Mouse (Mus musculus) megakaryocyte progenitor cell, adult 5-6 weeks (primary cell): ENCODE results near the gene Anxa7. TPM values are rescaled to one million over a fixed set of nuclear protein-coding genes. Genes with fewer than 3 reads are reported as not detected.

ENCODE experiments used
- ATAC-seq: replicated peaks from 2 replicates; pipeline ENCODE4 v1.8.0; 2016; ENCODE audit warnings: mild to moderate bottlenecking, moderate TSS enrichment, inconsistent platforms; ENCODE audit not compliant: poor library complexity
- total RNA-seq, 2 experiments: library from RNA; stranded (forward) in 1 of 2; stranded (reverse) in 1 of 2; fragments of 157-497, 149-512 nt in 1 of 2; fragments of 200-1000 nt in 1 of 2; gene quantifications; 2 replicates each; pipeline versions ENCODE4 v1.2.3 to v1.2.4; 2015 to 2017

The Anxa7 gene
- total RNA-seq (2015) (52.6 and 56.2 TPM in 2 replicates), total RNA-seq (2017) (56.4 and 63.0 TPM in 2 replicates)

GRCm38 (mm10) chr14:20479291-20480194 lies at the start of gene Anxa7:
Gene Anxa7 (minus strand): TSS chr14:20480133.
- ATAC-seq: peak; percentile 81

GRCm38 (mm10) chr14:20529643-20530042 lies 49.7 kb upstream of the Anxa7 start:
- ATAC-seq: no peak

- no peak for ATAC-seq
Measured at GRCm38 (mm10) chr14:20520179-20520578, 40.2 kb upstream of the Anxa7 start.

GRCm38 (mm10) chr14:20508424-20508823 lies 28.5 kb upstream of the Anxa7 start:
- peak; percentile 65 for ATAC-seq

GRCm38 (mm10) chr14:20502966-20503365 lies 23.0 kb upstream of the Anxa7 start:
- peak; percentile 70 for ATAC-seq

GRCm38 (mm10) chr14:20499982-20500381 lies 20.0 kb upstream of the Anxa7 start:
- ATAC-seq: no peak

DNA sequence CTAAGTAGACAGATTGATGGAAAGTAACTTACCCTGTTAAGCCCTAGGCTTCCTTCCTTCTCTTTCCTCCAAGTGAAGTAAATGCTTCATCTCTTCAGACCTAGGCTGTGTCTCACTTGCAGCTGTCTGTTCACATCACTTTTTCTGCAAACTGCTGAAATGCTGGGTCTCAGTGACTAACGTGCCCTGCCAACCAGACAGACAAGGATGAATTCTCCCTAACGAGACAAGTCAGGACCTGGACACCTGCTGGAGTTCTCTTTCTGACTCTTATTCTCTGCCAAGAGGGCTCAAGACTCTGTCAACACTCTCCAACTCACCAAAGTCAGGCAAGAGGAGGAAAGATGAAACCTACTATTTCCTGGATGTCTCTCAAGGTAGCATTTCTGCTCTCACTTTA lies 16.7 kb upstream of the Anxa7 start, which contains the start of gene Mss51:
TSS of gene Mss51 (minus strand) at position 299 of the 400 bp plus-strand sequence.
- no peak for ATAC-seq

GRCm38 (mm10) chr14:20486031-20486430 lies 6.1 kb upstream of the Anxa7 start:
- ATAC-seq: no peak

GRCm38 (mm10) chr14:20482051-20482751 lies 2.3 kb upstream of the Anxa7 start:
- no peak for ATAC-seq

GRCm38 (mm10) chr14:20481211-20481610 lies 1.3 kb upstream of the Anxa7 start:
- peak; percentile 62 for ATAC-seq

- no peak for ATAC-seq
Measured at GRCm38 (mm10) chr14:20480195-20480579, 254 bp upstream of the Anxa7 start.

GRCm38 (mm10) chr14:20478801-20479200 lies 1.1 kb downstream of the Anxa7 start:
- ATAC-seq: peak; percentile 65

DNA sequence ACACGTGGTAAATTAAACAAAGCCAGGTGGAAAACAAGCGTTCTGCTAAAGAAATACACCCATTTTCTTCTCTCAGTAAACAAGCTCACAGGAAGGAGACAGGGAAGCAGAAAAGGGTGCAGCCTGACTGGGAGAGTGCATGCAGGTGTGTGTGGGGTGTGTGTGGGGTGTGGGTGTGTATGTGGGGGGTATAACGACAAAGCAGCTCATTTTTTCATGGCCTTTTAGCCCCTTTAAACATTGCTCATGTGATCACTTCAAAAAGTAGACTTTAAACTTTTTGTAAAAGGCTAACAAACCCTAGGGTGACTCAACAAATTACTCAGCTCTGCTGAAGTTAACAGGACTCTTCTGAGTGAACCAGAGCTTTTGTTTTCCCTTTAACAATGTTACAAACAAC lies 1.5 kb downstream of the Anxa7 start:
- ATAC-seq: 0 out of 2 replicates have a peak, but pooled peaks have one; percentile 0

DNA sequence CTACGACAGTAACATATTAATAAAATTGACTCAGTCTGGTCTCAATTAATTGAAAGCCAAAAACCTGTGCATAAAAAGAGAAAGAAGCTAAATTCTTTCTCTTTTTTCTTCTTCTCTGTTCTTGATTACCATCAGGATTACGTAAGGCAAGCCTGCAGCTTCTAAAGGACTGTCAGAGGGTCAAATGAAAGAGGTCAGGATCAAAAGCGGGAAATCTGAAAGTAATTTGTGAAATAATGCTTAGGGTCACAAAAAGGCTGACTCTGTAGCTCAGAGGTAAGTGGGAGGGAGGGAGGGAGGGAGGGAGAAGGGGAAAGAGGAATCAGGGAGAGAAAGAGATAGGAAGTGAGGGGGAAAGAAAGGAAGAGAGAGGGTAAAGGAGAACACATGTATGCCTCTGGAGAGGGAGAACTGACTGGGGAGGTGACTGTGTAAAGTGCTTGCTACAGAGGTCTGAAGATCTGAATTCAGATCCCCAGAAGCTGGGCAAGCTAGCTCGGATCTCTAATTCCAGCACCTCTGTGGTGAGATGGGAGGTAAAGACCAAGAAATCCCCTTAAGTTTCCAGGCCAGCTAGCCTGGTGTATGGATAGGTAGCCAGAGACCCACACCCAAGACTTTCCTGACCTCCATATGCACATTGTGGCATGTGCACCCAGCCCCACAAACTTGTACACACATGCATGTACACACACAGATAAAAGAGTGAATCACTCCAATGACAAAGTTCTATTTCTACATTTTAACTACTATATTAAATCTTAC lies 2.5 kb downstream of the Anxa7 start:
- ATAC-seq: no peak

DNA sequence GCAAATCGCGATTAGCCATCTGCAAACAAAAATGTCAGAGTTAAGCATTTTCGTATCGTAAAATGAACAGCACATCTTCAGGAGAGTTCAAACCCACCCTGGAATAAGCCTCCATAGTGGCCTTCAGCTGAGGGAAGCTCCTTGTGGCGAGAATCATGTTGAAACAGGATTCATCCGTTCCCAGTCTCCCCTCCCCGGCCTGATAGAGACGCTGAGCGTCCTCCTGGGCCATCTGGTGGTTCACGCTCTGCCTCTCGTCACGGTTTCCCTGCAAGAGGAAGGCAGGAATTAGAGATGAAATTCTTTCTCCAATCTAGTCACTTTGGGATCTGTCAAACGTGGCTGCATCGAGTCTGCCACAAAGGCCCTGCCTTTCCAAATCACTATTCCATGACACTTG lies 19.7 kb downstream of the Anxa7 start:
- no peak for ATAC-seq

- ATAC-seq: peak; percentile 64
Measured at GRCm38 (mm10) chr14:20458378-20458777, 21.6 kb downstream of the Anxa7 start.

- ATAC-seq: no peak
Measured at GRCm38 (mm10) chr14:20452929-20453328, 27.0 kb downstream of the Anxa7 start.

- peak; percentile 89 for ATAC-seq
Measured at GRCm38 (mm10) chr14:20451765-20452331, 28.1 kb downstream of the Anxa7 start, which contains the start of gene Cfap70. Gene Cfap70 (minus strand): TSS chr14:20452226.

DNA sequence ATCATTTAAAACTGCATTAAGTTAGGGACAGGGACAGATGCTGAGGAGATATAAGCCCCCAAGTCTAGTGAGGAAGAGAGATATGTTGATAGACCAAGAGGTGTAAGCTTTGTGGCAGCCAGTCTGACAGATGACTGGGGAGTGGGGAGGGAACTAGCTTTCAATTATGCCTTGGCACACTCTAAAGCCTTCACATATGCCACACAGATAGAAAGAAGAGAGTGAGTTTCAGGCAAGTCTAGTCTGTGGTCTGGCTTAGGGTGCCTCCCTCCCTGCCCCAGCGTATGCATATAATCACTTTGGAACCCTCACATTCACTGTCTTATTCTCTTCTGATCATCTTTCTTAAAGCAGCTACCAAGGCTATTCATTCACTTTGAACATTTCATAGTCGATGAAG lies 28.6 kb downstream of the Anxa7 start:
- peak; percentile 22; the same call in 1 of the 2 replicates for ATAC-seq

GRCm38 (mm10) chr14:20447209-20447608 lies 32.7 kb downstream of the Anxa7 start:
- no peak for ATAC-seq

DNA sequence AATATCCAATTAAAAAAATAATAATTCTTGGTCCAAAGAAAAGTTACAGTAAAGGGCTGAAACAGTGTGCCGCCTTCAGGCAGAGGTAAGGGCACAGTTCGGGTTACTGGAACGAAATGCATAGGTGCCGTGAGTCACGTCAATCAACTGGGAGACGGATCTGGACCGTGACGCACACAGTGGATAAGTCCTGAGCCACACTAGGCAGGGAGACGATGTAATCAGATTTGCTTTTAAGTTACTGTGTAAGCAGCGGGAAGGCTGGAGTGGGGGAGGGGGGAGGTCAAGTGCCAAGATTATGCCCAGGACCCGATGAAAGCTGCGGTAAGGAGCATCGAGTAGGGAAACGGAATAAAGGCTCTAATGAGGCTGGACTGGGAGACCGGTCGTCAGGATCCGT lies 37.7 kb downstream of the Anxa7 start:
- ATAC-seq: no peak
